Mouse (Mus musculus): ENCODE results near the gene Lrtm2.

Lrtm2 gene

DNA sequence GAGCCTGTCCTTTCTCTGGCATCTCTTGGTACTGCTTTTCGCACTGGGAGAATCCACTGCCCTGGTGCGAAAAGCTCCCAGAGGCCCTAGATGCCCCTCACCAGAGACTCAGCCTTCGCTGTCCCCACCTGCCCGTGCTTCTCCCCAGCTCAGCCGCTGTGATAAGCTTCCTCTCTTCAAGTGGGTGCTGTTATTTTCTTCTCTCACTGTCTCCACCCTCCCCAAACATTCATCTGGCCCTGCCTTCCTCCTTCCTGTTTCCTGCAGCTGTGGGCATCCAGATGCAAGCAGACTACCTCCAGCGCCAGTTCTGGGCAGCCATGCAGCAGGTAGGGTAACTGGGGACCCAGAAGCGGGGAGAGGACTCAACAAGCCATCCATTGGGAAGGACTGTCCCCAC is 5.6 kb upstream of the Lrtm2 start:
- DNase-seq (ENCODE audit: low spot score), result no peak

DNA sequence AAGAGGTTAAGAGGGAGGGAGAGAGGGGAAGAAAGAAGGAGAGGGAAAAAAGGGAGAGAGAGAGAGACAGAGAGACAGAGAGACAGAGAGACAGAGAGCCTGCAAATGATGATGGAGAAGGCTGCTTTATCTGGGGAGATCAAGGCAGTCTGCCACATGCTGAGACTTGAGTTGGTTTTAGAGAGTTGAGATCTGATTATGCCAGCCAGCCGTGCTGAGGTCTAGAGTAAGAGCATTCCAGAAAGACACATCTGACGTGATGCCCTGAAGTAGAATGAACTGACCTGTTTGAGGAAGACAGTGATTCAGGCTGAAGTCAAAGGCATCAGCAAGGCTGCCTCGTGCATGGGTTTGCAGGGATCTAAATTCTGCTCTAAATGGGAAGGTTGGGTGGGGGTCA is 3.3 kb upstream of the Lrtm2 start:
- no peak for DNase-seq (ENCODE audit: low spot score)

DNA sequence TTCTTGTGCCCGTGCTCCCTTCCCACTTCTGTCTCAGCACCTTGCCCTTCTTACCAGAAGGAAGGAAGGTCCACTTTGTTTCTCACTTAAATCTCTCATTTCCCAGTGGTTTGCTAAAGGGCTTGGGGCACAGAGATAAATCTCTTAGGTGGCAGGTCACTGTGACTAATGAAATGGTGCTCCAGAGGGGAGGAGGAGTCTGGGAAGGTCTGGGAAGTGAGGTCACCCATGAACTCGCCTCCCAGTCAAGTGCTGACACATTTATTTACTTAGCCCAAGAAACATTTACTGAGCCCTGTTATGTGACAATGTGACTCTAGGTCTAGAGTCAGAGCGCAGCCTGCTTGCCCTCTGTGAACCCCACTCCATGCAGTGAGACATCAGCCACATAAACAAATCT is 2.6 kb upstream of the Lrtm2 start:
- no peak for DNase-seq (ENCODE audit: low spot score)

DNA sequence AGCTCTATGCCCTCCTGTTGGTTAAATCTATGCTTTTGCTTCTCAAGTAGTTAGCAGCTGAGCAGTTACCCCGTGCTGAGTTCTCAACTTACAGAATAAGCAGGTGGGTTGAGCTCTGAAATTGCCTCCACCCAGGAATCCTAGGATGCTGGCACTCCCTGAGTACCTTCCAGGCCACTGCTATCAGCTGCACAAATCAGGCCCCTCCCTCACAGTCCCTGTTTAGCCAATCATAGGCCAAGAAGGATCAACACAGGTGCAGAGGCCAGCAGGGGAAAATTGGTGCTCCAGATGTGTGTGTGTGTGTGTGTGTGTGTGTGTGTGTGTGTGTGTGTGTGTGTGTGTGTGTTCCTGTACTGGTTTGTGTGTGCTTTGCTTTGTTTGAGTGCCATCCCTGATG is 1.5 kb upstream of the Lrtm2 start:
- no peak for DNase-seq (ENCODE audit: low spot score)

DNA sequence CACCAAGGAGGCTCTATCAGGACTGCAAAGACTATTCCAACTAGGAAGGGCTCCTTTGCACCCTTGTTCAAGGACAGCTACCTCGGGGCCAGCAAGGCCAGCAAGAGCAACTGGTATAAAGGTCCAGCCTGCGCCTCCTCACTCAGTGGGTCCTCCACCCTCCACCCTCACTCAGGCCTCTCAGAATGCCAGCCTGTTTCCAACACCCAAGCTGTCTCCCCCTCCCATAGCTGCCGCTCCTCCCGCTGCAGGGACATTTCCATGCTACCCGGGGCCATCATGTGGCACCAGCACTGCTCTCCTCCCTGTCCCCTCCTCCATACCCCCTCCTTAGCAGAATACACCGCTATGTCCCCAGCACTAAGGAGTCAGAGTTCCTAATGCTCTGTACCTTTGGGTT is 630 bp downstream of the Lrtm2 start:
- DNase-seq (ENCODE audit: low spot score), result no peak

DNA sequence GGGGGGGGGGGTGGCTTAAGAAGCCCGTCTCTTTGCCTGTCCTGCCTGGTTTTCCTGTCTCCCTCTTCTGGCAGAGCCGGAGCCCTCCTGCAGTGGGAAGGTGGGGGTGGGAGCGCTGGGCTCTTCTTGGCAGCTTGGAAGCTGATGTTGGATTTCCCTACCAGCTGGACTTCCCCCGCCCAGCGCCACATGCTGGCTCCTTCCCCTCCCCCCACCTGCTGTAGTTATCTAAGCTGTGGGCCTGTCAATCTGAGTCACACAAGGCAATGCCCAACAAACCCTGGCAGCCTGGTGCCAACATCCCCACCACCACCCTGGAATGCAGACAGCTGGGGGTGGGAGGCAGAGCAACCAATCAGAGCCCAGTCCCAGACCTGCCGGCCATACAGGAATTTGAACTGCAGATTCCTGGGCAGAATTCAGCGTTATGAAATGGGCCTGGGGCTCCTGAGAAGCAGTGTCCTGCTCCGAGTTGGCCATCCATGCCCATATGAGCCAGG is 1.3 kb downstream of the Lrtm2 start:
- DNase-seq (ENCODE audit: low spot score), result no peak

DNA sequence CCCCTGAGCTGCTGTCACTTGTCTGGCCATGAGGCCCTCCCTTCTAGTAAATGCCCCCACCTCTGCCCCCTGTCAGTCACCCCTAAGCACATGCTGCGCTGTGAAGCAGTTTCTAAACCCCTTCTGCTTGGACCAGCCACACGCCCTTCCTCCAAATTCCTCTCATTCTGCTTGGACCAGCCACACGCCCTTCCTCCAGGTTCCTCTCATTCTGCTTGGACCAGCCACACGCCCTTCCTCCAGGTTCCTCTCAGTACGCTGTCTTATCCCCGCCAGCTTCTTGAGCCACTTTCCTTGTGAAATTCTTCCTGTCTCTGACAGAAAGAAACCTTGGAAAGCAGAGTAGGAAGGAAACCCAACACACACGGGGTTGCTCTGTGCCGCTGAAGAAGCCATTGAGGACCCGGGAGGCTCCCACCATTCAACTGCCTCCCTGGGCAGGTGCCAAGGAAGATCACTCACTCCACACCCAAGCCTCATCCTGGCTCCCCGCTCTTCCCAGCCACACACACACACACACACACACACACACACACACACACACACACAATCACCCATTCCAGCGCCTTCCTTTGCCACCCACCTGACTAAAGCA is 1.9 kb downstream of the Lrtm2 start:
- no peak for DNase-seq (ENCODE audit: low spot score)

DNA sequence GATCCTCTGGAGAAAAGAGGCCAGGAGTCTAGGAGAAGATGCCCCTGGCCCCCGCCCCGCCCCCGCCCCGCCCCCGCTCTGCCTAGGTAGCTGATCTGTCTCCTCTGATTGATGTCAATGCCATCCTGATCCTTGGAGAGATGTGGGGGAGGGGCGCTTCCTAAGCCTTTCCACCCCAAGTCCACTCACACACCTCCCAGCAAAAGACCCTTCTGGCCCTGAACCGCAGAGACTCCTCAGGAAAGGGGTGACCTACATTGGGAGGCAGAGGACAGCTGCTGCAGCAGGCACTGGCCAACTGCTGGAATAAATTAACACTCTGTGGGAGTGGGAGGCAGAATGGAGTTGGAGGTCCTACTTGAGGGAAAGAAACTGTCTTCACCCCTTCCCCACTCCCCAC is 4.0 kb downstream of the Lrtm2 start:
- no peak for DNase-seq (ENCODE audit: low spot score)

DNA sequence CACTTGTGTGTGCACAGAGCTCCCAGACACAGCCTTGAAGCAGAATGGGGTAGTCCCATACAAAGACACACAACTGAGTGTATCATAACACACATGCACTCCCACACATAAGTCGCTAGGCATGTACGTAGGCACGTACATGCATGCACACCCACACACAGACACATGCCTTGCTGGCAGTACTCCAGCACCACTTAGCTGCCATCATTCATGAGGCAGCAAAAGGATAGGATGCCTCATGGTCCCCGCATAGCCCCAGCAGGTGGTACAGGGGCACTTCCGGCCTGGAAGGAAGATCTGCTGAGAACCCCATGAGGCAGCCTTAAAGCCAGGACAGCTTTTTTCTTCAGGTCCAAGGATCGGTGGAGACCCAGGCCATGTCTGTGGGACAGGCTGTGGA is 4.6 kb downstream of the Lrtm2 start:
- no peak for DNase-seq (ENCODE audit: low spot score)

DNA sequence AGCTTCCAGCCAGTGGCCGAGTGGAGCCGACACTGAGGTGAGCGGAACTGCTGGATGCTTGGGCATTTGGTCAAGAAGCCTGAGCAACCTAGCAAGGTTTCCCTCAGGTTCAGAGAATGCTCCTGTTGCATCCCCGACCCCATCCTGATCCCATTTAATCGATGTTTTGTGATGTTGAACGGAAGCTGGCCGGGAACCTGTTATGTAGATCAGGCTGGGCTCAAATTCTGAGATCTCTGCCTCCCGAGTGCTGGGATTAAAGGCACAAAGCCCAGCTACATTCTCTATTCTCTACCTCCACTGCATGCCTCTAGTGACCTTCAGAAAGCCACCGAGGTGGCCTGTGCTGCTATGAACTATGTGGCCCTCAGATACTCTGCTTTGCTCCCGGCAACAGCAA is 5.8 kb downstream of the Lrtm2 start:
- DNase-seq (ENCODE audit: low spot score), result no peak

DNA sequence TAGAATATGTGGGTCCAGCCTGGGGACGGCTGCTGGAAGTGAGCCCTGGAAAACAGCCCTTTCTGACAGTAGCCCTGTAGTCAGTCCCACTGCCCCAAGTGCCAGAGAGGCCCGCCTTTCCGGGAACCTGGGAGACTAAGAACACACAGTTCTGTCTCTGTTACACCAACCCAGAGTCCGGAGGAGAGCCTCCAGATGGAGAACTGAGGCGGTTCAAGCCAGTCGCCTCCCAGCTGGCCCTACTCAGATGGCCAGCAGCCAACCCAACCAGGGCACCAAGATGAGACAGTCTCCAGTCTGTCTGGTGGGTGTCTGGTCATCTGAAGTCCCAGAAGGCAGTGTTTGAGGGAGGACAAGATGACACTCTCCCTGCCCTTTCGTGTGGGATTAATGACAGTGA is 8.8 kb downstream of the Lrtm2 start:
- DNase-seq (ENCODE audit: low spot score), result no peak

DNA sequence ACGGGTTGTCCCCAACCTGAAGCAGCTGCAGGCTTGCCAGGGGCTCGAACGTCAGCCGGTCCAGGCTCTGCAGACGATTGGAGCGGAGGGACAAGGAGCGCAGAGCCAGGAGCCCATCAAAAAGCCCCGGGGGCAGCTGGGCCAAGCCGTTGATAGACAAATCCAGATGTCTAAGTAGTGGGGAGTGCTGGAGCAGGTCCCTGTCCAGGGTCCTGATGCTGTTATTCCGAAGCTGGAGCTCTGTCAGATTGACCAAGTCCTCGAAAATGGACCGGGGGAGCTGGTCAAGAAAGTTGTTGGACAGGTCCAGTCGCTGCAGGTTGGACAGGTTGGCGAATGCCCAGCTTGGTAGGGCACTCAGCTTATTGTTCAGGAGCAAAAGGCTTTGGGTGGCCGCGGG is 10.1 kb downstream of the Lrtm2 start:
- DNase-seq (ENCODE audit: low spot score), result peak; percentile 43

DNA sequence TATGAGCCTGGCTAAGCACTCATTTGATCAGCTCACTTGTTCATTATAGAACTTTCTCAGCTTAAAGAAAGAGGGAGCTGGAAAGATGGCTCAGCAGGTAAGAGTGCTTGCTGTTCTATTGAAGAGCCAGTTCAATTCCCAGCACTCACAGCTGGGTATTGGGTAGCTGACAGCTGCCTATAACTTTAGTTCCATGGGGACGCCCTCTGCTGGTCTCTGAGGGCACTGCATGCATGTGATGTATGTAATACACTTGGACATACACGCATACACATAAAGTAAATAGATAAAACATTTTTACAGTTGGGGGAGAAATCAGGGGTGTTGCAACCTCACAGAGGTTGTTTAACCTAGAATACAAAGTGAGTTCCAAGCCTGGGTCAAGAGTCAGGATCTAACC is 11.2 kb downstream of the Lrtm2 start:
- no peak for DNase-seq (ENCODE audit: low spot score)

DNA sequence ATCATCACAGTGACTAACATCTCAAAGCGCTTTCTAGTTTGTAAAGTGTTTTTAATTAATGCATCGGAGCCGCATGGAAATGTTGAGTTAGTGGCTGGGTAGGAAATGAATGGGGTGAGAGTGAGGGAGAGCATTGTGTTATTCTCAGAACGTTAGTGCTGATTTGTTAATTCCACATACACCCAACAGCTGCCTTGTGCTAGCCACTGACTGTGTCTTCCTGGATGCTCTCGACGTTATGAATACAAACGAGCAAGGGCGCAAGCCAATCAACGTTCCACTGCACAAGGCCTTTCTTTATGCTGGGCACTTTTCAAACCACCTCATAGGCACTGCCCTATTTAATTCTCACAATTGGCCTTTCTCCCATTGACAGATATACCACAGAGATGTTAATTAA is 11.8 kb downstream of the Lrtm2 start:
- DNase-seq (ENCODE audit: low spot score), result no peak

DNA sequence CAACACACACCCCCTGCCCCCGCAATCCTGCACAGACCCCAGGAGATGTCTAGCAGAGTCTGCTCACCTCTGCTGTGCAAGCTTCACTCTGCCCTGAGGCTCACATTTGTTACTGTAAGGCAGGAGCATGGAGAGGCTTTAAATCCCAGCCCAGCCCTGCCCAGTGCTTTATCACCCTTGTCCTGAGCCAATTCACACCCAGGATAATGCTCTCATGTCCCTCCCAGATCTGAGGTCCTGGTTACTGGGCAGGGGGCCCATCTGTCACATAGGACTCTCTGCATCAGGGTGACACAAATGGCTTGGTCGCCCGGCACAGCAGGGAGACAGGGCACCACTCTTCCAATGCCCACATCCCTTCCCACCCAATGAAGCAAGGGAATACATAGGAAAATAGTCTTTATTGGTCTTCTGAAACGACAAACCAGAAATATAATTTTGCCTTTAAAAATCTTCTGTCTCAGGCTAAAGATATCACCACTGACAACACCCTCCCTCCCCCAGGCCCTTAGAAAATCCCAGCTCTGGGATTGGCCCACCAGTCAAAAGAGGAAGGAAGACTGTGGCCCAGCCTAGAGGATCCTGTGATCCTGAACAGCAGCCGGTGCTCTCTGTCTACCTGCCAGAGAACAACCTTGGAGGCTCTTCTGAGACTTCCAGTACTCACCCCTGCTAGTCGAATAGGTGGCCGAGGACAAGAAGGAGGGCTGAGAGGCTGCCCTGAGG is 15.7 kb downstream of the Lrtm2 start:
- no peak for DNase-seq (ENCODE audit: low spot score)

DNA sequence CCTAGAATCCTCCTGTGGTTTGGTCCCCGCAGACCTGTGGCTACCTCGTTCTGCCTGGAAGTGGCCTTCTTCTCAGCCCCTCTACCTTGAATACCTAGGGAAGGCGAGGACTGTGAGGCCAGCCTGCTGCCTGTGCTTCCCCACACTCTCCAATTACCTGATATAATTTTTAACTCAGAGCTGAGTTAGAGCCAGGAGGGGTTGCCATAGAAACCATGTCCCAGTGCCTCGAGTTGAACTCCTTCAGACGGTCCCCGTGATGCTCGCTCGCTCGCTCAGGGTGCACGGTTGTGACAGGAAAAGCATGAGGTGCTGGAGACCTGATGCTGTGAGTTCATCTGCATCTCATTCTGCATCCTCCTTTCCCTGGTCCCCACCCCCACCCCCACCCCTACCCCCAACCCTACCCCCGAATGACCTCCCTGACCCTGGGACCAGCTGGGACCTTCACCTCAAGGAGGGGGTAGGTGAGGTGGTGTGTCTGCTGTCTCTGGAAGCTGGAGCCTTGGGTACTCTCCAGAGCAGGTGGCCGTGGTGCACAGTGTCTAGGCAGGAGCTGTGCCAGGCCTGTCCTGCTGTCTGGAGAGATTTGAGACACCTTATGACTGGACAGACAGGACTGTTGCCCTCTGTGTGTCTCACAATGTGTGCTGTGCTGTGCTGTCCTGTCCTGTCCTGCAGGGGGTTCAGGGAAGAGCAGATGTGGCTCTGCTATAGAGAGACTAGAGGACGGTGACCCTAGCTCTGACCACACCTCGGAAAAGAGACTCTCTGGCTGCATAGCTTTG is 16.8 kb downstream of the Lrtm2 start:
- no peak for DNase-seq (ENCODE audit: low spot score)

DNA sequence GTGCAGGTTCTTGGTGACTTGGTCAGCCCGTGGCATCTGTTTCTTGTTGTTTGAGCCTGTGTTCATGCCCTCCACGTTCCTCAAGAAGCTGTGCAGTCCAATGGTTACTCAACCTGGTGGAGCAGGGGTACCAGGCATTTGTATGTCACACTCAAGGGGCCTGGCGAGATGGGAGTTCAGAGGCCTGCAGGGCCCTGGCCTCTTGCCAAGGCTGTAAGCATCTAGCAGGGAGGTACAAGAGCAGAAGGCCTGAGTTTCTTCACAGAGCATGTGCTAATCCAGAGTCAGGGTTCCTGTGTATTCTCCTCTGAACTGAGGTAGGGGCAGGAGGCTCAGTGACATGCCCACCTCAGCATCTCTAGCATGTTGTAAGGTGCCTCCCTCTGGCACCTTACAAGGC is 17.5 kb downstream of the Lrtm2 start:
- DNase-seq (ENCODE audit: low spot score), result no peak

DNA sequence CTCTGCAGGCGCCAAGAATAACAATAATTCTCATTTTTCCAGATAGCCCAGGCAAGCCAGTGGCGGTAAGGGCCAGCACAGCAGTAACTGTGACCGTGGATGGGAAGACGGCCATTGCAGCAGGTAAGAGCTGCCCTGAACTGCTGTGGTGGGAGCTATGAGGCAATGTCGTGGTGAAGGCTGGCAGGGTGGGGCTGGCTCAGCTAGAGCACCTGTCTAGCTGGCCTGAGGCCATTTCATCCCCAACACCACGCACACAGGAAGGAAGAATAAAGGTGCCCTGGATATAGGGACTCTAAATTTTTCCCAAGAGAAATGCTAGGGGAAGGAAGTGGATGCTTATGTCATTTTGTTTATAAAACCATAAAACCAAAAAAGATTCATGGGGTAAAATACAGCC is 18.2 kb downstream of the Lrtm2 start:
- no peak for DNase-seq (ENCODE audit: low spot score)

DNA sequence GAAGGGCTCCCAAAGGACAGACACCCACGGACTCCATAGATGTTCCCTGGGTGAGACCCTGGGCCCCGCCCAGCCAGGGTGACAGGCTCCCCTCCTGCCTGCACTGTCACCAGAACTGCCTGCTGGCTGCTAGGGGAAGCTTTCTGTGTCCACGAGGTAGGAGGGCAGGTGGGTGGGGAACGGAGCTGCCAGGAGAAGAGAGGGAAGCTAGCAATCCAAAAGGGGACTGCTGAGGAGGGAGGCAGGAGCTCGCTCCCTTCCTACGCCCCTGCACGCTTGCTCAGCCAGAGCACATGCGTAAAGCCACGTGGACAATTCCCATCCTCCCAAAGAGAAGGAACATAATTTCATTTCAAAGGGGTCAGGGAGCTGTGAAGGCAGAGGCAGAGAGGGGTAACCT is 20.4 kb downstream of the Lrtm2 start:
- DNase-seq (ENCODE audit: low spot score), result no peak

DNA sequence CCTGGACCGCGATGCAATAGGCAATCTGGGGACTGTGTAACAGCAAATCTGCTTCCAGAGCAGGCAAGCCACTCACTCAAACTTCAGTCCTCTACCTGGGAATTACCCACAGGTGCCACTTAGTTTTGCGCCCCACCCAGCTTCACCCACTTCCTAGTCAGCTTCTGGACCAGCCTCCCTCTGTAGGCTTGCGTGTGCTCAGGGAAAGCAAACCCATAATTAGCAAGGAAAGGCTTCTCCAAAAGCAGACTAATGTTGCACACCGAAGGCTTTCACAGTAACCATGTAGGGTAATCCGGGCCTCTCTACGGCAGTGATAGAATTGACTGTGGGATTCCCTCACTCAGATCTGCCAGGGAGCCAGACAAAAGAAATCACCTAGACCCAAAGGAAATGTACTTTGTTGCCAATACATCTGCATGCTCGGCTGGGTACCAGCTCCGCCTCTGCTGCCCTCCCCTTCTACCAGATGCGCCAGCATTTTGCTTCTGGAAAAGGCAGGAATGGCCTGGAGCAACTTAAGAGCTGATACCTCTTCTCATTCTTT is 22.6 kb downstream of the Lrtm2 start:
- DNase-seq (ENCODE audit: low spot score), result no peak

DNA sequence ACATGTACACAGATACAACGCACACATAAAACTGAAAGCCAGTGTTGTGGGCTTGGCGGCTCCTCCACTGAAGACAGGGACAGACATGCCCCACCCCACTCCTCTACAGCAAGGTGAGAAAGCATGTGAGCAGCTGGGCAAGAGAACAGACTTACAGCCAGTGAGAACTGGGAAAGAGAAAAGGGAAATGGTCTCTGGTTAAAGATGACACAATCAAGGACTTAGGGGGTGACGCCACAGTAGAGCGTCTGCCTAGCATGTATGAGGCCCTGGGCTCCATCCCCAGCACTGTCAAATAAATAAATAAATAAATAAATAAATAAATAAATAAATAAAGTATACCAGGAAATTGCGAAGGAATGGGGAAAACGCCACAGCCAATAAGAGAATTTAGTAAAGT is 27.2 kb downstream of the Lrtm2 start:
- no peak for DNase-seq (ENCODE audit: low spot score)

DNA sequence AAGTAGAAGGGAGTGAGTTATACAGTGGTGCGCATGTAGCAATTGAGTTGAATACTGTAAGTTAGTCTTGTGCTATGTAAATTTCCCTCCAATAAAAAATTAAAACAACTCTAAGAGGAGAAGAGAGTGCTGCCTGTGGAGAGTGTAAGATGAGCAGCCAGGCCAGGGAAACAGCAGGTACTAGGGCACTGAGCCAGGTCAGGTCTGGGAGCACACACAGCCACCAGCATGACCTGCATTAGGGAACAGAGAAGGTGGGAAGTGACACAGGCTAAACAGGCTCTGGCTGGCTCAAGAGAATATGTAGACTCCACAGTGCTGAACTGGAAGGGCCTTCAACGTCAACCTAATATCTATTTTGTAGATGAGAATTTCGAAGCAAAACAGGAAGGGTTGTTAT is 29.3 kb downstream of the Lrtm2 start:
- DNase-seq (ENCODE audit: low spot score), result no peak

DNA sequence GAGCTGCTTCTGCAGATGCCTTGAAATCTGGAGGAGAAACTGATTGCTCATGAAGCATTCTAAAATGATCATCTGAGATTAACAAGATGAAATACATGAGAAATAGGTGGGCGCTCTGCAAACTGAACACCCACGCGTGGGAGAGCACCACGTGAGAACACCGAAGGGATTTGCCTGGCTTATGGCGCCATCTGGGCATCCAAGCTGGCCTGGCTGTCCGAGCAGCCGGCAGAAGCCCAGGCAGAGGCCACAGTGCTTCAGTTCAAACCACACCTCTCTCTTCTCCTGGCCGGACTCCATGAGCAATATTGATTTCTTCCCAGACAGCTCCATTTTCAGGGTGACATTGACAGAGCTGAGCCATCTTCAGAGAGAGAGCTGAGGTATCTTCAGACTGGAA is 49.8 kb downstream of the Lrtm2 start:
- no peak for DNase-seq (ENCODE audit: low spot score)
